Mouse (Mus musculus): ENCODE results near the gene Srp72.

- TF ChIP-seq CTCF (IDR thresholded peaks at IDR 0.05; ENCODE audit: low read depth, low read length) (no peak), GATA1 (IDR thresholded peaks at IDR 0.05; ENCODE audit: borderline replicate concordance, low read length) (no peak), TAL1 (conservative IDR thresholded peaks at IDR 0.05; ENCODE audit: low read depth, low read length) (no peak)
Measured at GRCm38 (mm10) chr5:77029735-77030134, 55.3 kb downstream of the Srp72 start.
